Mouse (Mus musculus) liver, adult 2 months (tissue): ENCODE measurements around the gene Rpl23a.

Experiments
- CTCF ChIP-seq: fragments of 200-500 bp; IDR thresholded peaks from 2 replicates; pipeline ENCODE4 v1.5.1; 2011; ENCODE audit warnings: low read depth, low read length, control low read depth
- POLR2A ChIP-seq: fragments of 200-500 bp; IDR thresholded peaks from 2 replicates; pipeline ENCODE4 v1.6.1; 2011; ENCODE audit warnings: low read length, control low read depth; ENCODE audit not compliant: insufficient read depth; ENCODE audit errors: extremely low read depth

GRCm38 (mm10) chr11:78166640-78167039 is 16.7 kb downstream of the Rpl23a start:
- TF ChIP-seq POLR2A (no peak), CTCF (no peak)
